Mouse (Mus musculus): ENCODE results near the gene D5Ertd579e.

The D5Ertd579e gene

DNA sequence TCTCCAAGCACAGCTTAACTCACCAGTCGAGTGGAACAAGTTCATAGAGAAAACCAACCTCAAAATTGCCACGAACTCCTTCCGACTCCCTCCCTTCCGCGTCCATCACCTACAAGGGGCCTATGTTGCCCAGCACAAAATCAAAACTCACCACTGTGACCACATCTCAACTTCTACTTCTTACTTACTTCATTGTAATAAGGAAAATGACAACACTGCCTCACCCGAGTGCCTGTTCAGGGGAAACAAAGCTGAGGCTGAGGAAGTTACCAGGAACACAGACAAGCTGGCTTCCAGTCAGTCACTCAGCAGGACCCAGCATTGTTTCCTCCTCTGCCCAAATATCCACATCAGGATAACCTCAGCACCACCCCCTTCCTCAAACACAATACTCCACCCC is 132.1 kb downstream of the D5Ertd579e start:
- DNase-seq, result peak; percentile 58 to 62

GRCm38 (mm10) chr5:36562791-36563445 is 132.9 kb downstream of the D5Ertd579e start:
- DNase-seq, result peak; percentile 84 to 88

DNA sequence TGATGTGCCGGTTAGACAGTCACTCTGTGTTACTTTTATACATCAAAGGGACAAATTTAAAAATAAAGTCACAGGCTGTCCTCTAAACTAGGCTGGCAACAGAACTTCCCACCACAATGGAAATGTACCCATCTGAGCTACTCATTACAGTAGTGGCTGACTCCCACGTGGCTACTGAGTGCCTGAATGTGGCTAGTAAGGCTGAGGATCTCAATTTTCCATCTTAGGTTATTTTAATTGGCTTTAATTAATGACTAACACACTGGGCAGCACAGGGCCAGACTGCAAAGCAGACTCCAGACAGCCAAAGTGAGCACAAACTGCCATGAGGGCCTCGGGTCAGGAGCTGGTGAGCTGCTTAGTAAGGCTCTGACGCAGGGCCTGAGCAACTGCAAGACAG is 134.3 kb downstream of the D5Ertd579e start:
- no peak for DNase-seq

DNA sequence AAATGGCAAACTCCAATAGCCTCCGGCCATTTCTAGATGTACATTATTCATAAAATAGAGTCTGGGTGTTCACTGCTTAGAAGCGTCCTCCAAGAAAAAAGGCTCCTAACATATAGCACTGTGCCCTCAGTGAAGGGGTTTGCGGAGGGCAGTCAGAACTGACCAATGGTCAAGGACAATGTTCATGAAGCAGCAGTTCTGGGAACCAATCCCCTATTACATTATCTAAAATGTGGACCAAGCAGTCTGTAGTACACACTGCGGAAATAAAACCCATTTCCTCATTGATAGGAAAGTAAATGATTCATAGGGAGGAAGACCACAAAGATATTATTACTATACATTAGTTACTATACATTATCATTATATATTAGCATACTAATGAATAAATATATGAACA is 135.3 kb downstream of the D5Ertd579e start:
- no peak for DNase-seq

GRCm38 (mm10) chr5:36559510-36560235 is 136.2 kb downstream of the D5Ertd579e start:
- peak; percentile 46 for DNase-seq

- no peak for DNase-seq
Measured at GRCm38 (mm10) chr5:36559106-36559505, 136.7 kb downstream of the D5Ertd579e start.

DNA sequence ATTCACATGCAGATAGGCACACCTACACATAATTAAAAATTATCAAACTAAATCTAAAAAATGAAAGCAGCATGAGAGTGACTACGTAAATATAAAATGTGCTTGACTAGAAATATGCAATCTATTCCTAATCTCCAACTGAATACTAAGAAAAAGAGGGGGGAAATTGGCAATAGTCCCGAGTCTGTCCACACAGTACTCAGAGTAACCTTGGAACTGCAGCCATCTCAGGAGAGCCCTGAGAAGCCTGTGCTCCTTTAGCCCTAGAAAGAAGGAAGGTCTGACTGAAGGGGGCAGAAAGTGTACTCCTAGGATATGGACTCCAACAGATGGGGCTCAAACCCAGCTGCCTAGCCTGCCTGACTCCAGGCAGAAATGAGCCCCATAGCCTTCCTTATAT is 137.3 kb downstream of the D5Ertd579e start:
- no peak for DNase-seq

- no peak for DNase-seq
Measured at GRCm38 (mm10) chr5:36557584-36558308, 138.1 kb downstream of the D5Ertd579e start.

DNA sequence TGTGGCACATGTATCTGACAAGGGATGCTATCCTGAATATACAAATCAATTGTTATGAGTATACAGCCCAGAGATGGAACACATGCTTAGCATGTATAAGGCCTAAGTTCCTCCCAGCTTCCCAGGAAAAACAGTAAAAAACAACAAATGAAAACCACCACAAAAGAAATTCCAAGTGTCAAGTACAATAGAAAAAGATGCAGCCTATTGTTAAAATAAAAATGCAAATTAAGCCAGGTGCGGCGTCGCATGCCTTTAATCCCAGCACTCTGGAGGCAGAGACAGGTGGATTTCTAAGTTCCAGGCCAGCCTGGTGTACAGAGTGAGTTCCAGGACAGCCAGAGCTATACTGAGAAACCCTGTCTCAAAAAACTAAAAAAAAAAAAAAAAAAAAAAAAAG is 138.9 kb downstream of the D5Ertd579e start:
- no peak for DNase-seq

DNA sequence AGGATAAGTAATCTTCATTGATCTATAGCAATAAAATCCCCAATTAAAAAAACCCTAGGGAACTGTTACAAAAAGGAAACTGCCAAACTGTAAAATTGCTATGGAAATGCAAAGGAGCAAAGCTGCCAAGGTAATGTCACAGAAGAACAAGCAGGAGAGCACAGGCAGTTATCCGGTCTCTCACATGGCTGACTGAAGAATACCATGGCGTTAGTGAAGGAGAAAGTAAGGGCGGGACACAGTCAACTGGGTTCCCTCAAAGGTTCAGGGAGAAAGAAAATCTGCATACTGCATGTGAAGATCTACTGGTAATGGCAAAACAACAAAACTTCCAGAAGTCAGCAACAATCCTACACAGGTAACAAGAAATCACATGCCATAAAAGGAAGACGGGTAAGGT is 139.5 kb downstream of the D5Ertd579e start:
- DNase-seq, result no peak

DNA sequence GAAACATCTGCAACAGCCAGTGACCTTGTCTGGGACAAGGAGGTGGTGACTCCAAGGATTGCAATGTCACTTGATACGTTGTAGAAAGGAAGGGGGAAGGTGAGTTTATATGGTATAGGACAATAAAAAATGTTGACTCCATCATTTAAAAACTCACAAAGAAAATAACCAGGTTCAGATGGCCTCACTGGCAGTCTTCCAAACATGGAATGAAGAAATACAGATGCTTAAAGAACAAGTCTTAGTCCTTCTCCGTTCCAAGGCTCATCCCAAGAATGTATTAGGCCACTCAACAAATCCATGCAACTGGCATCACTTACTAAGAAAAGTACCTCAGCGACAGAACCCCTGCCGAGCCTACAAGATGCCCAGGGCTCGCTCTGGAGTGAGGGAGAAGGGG is 141.3 kb downstream of the D5Ertd579e start:
- DNase-seq, result no peak

DNA sequence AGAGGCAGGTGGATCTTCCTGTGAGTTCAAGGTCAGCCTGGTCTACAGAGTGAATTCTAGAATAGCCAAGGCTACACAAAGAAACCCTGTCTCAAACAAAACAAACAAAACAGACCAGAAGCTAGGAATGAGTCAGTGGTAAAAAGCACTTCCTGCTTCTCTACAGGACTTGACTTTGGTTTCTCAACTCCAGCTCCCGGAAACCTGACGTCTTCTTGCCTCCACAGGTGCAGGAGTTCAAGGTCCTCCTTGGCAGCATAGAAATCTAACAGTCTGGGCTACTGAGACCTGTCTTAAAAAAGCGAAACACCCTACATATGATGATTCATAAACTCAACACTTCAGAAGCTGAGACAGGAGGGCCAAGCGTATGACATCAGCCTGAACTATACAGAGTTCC is 141.9 kb downstream of the D5Ertd579e start:
- DNase-seq, result peak; percentile 39 to 52

- DNase-seq, result peak; percentile 71 to 76
Measured at GRCm38 (mm10) chr5:36553056-36553606, 142.7 kb downstream of the D5Ertd579e start.

DNA sequence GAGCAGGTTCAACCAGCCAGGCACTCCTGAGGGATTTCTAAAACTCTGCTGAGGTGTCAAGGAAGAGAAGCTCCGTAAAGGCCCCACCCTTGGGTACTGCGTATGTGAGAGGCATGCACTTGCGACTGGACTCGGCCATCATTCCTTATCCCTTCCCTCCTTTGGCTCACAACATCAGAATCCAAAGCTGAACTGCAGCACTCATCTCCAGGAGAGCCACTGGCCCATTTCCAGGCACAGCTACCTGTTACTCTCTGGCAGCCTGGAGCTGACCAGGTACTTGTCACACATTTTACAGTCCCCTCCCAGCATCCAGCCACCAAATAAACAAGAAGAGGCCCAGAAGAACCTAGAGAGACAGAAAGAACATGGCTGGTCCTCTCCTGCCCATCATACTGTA is 143.4 kb downstream of the D5Ertd579e start:
- no peak for DNase-seq
